Mouse (Mus musculus): ENCODE measurements around the gene Eif2ak3. TPM values are rescaled to one million over a fixed set of nuclear protein-coding genes. Genes with fewer than 3 reads are reported as not detected.

Gene Eif2ak3
- polyA plus RNA-seq (2012), result 4.0 and 4.4 TPM in 2 replicates

DNA sequence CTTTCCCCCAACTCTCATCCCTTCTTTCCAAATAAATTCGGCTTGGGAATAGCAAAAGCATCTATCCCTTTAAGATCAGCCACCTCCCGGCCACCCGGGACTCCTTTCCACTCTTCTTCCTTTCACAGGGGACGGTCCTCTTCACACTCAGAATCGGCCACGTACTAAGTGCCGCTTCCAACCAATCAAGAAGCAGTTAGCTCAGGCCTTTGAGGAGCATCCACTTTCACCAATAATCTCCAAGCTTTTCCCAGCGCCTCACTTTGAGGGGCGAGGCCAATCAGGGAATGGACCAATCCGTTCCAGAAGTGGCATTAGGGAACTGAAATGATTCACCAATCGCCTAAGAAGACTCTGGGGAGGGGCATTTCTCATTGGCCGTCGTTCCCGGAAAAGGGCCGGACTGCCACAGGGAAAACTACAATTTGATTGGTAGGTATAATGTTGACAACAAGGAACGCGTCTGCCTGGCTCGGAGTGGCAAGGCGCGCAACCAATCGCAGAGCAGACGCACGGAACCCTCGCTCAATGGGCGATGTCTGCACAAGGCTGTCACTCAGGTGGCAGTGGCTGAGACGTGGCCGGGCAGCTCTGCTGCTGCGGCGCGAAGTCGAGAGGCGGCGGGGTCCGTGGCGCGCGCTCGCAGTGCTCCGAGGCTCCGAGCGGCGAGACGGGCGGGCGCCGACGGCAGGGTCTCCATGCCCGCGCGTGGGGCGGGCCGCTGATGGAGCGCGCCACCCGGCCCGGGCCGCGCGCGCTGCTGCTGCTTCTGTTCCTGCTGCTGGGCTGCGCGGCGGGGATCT is at the start of gene Eif2ak3:
Gene Eif2ak3, plus strand, starts transcription at position 514 of the 803 bp plus-strand sequence.

DNA sequence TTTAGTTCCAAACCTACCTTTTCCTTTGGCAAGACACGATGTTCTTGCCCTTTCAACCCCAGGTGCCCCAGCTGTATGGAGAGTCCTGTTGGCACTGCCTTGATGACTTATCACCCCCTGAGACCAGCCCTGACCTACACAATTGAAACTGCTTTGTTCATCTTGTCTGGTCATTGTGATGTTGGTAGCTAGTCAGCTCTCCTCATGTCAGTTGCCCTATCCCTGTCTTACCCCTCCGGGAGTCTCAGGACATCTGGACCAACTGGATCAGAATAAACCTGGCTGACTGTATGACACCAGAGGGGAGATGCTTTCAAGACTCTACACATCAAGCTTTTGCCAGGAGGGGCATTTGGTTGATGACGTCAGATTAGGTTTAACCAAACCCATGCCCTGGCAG is 74.5 kb downstream of the Eif2ak3 start, which contains the start of gene Tex37:
Gene Tex37, minus strand, starts transcription at position 101 of the 400 bp plus-strand sequence.

Other genes starting within 250 kb of the Eif2ak3 start
- gene Rpia, start 52.3 kb upstream of the Eif2ak3 start, polyA plus RNA-seq (2012), result 33.3 and 36.2 TPM in 2 replicates
- not detected in 2 replicates for gene Tex37, start 74.4 kb downstream of the Eif2ak3 start, polyA plus RNA-seq (2012)
- gene Foxi3, start 112.0 kb downstream of the Eif2ak3 start, polyA plus RNA-seq (2012), result 0.05 TPM in 1 of 2 replicates, not detected in the other